Mouse (Mus musculus) liver, adult 2 months (tissue): ENCODE results near the gene Nelfe.

Experiments used
- CTCF ChIP-seq: fragments of 200-500 bp; IDR thresholded peaks from 2 replicates; pipeline ENCODE4 v1.5.1; 2011; ENCODE audit warnings: low read depth, low read length, control low read depth
- POLR2A ChIP-seq: fragments of 200-500 bp; IDR thresholded peaks from 2 replicates; pipeline ENCODE4 v1.6.1; 2011; ENCODE audit warnings: low read length, control low read depth; ENCODE audit not compliant: insufficient read depth; ENCODE audit errors: extremely low read depth

GRCm38 (mm10) chr17:34895724-34896123, 45.5 kb downstream of the Nelfe start:
- TF ChIP-seq POLR2A (no peak), CTCF (no peak)
